Mouse (Mus musculus) ES-E14 (cell line): ENCODE results near the gene Mff.

Experiments used
- CHD2 ChIP-seq: IDR thresholded peaks from 2 replicates; pipeline ENCODE4 v1.6.1; 2014; ENCODE audit warnings: mild to moderate bottlenecking, low read depth, low read length, inconsistent platforms
- HCFC1 ChIP-seq: IDR thresholded peaks from 2 replicates; pipeline ENCODE4 v1.6.1; 2012; ENCODE audit warnings: low read length, inconsistent platforms, borderline replicate concordance; ENCODE audit not compliant: insufficient read depth
- ZNF384 ChIP-seq: IDR thresholded peaks from 2 replicates; pipeline ENCODE4 v1.6.1; 2012; ENCODE audit warnings: low read depth, low read length, inconsistent platforms

GRCm38 (mm10) chr1:82793986-82794385 lies 69.3 kb downstream of the Mff start:
- no peak for TF ChIP-seq ZNF384
- TF ChIP-seq CHD2: no peak
- TF ChIP-seq HCFC1: no peak
